Mouse (Mus musculus) MEL-GATA-1-ER (cell line): Measurements from ENCODE around the gene Fcho2.
"Not testable (repeated sequence)": the region's sequence is repeated elsewhere in the genome, so short reads cannot be mapped to it uniquely, and the experiment has no call there.

Experiments used
- DNase-seq: peaks from one replicate; pipeline ENCODE4 v3.0.0-alpha.2; 2012; ENCODE audit warnings: low read depth; ENCODE audit errors: extremely low read depth

Gene Fcho2

GRCm38 (mm10) chr13:98815147-98815785 is at the start of gene Fcho2:
TSS of gene Fcho2 (minus strand) at chr13:98815449.
- DNase-seq = peak; percentile 88

GRCm38 (mm10) chr13:98855291-98855690 is 40.0 kb upstream of the Fcho2 start:
- DNase-seq = no peak

GRCm38 (mm10) chr13:98845794-98846193 is 30.5 kb upstream of the Fcho2 start:
- no peak for DNase-seq

GRCm38 (mm10) chr13:98836423-98837088 is 21.3 kb upstream of the Fcho2 start:
- DNase-seq = no peak

- no peak for DNase-seq
These were observed 20.5 kb upstream of the Fcho2 start for GRCm38 (mm10) chr13:98835740-98836139.

- no peak for DNase-seq
These were observed 19.5 kb upstream of the Fcho2 start for GRCm38 (mm10) chr13:98834723-98835122.

- no peak for DNase-seq
These were observed 18.9 kb upstream of the Fcho2 start for GRCm38 (mm10) chr13:98834199-98834598.

- no peak for DNase-seq
These were observed 17.5 kb upstream of the Fcho2 start for GRCm38 (mm10) chr13:98832451-98833450.

- DNase-seq = not testable (repeated sequence)
These were observed 13.8 kb upstream of the Fcho2 start for GRCm38 (mm10) chr13:98829026-98829425.

GRCm38 (mm10) chr13:98825574-98825973 is 10.3 kb upstream of the Fcho2 start:
- DNase-seq = no peak

GRCm38 (mm10) chr13:98819094-98819493 is 3.8 kb upstream of the Fcho2 start:
- DNase-seq = no peak

GRCm38 (mm10) chr13:98818205-98818604 is 3.0 kb upstream of the Fcho2 start:
- DNase-seq = no peak

GRCm38 (mm10) chr13:98817766-98818165 is 2.5 kb upstream of the Fcho2 start:
- DNase-seq = no peak

- not testable (repeated sequence) for DNase-seq
These were observed 1.9 kb upstream of the Fcho2 start for GRCm38 (mm10) chr13:98816981-98817660.

- DNase-seq = no peak
These were observed 1.3 kb upstream of the Fcho2 start for GRCm38 (mm10) chr13:98816571-98816970.

- DNase-seq = no peak
These were observed 791 bp downstream of the Fcho2 start for GRCm38 (mm10) chr13:98814275-98815040.

GRCm38 (mm10) chr13:98813596-98814274 is 1.5 kb downstream of the Fcho2 start:
- no peak for DNase-seq

- no peak for DNase-seq
These were observed 2.1 kb downstream of the Fcho2 start for GRCm38 (mm10) chr13:98813167-98813566.

GRCm38 (mm10) chr13:98812285-98812684 is 3.0 kb downstream of the Fcho2 start:
- peak; percentile 70 for DNase-seq

GRCm38 (mm10) chr13:98810143-98810542 is 5.1 kb downstream of the Fcho2 start:
- DNase-seq = peak; percentile 82
